Mouse (Mus musculus): ENCODE measurements around the gene Snca. TPM values are rescaled to one million over a fixed set of nuclear protein-coding genes. Genes with fewer than 3 reads are reported as not detected.
"Not testable (repeated sequence)": the region's sequence is repeated elsewhere in the genome, so short reads cannot be mapped to it uniquely, and the experiment has no call there.

The Snca gene
- polyA plus RNA-seq, 1 experiment from 2014 or later, result 24.2 TPM

GRCm38 (mm10) chr6:60765696-60766095 lies 64.0 kb downstream of the Snca start:
- no peaks in the 10 kb centered on the region for H3K4me1 ChIP-seq
- no peak for DNase-seq (ENCODE audit: low spot score)

GRCm38 (mm10) chr6:60762864-60763263 lies 66.8 kb downstream of the Snca start:
- Histone ChIP-seq H3K4me1 (no peaks in the 10 kb centered on the region), H3K9me3 (no peaks in the 10 kb centered on the region), H3K27me3 (ENCODE audit: insufficient read depth, poor library complexity, severe bottlenecking) (no peaks in the 10 kb centered on the region), H3K27ac (no peak overlapping the region), H3K4me3 (no peak overlapping the region), H3K36me3 (no peaks in the 10 kb centered on the region)
- no peak for DNase-seq (ENCODE audit: low spot score)
- WGBS, result 92% methylated on average over 4 of the region's 4 CpGs

More at GRCm38 (mm10) chr6:60765696-60766095, 64.0 kb downstream of the Snca start:
- no peaks in the 10 kb centered on the region for H3K27me3 ChIP-seq (ENCODE audit: insufficient read depth, poor library complexity, severe bottlenecking)
- H3K27ac ChIP-seq, result no peak overlapping the region
- H3K36me3 ChIP-seq, result no peaks in the 10 kb centered on the region
- no peak overlapping the region for H3K4me3 ChIP-seq
- WGBS, result 73% methylated on average over 3 of the region's 3 CpGs
- no peaks in the 10 kb centered on the region for H3K9me3 ChIP-seq

- H3K27ac ChIP-seq, result no peak overlapping the region
- H3K4me1 ChIP-seq, result no peaks in the 10 kb centered on the region
- no peaks in the 10 kb centered on the region for H3K9me3 ChIP-seq
- no peak for DNase-seq (ENCODE audit: low spot score)
- WGBS, result 66% methylated on average over 2 of the region's 2 CpGs
- H3K36me3 ChIP-seq, result no peaks in the 10 kb centered on the region
- no peak overlapping the region for H3K4me3 ChIP-seq
- no peaks in the 10 kb centered on the region for H3K27me3 ChIP-seq (ENCODE audit: insufficient read depth, poor library complexity, severe bottlenecking)
These were observed 67.9 kb downstream of the Snca start for GRCm38 (mm10) chr6:60761710-60762109.

GRCm38 (mm10) chr6:60754975-60755374 lies 74.7 kb downstream of the Snca start:
- Histone ChIP-seq H3K27ac (no peak overlapping the region), H3K27me3 (ENCODE audit: insufficient read depth, poor library complexity, severe bottlenecking) (no peaks in the 10 kb centered on the region), H3K36me3 (no peaks in the 10 kb centered on the region), H3K4me3 (no peak overlapping the region), H3K4me1 (no peaks in the 10 kb centered on the region), H3K9me3 (no peaks in the 10 kb centered on the region)
- DNase-seq (ENCODE audit: low spot score), result no peak
- 94% methylated on average over 1 of the region's 1 CpGs for WGBS

GRCm38 (mm10) chr6:60745965-60746364 lies 83.7 kb downstream of the Snca start:
- H3K27ac ChIP-seq, result no peak overlapping the region
- H3K36me3 ChIP-seq, result no peaks in the 10 kb centered on the region
- no peaks in the 10 kb centered on the region for H3K4me1 ChIP-seq
- no peaks in the 10 kb centered on the region for H3K27me3 ChIP-seq (ENCODE audit: insufficient read depth, poor library complexity, severe bottlenecking)
- no peak overlapping the region for H3K4me3 ChIP-seq
- no peak for DNase-seq (ENCODE audit: low spot score)
- H3K9me3 ChIP-seq, result no peaks in the 10 kb centered on the region

GRCm38 (mm10) chr6:60741427-60742071 lies 88.1 kb downstream of the Snca start:
- H3K4me1 ChIP-seq, result no peaks in the 10 kb centered on the region
- H3K36me3 ChIP-seq, result no peaks in the 10 kb centered on the region
- no peak overlapping the region for H3K27ac ChIP-seq
- 90% methylated on average over 2 of the region's 2 CpGs for WGBS
- no peaks in the 10 kb centered on the region for H3K9me3 ChIP-seq
- H3K4me3 ChIP-seq, result no peak overlapping the region
- H3K27me3 ChIP-seq (ENCODE audit: insufficient read depth, poor library complexity, severe bottlenecking), result no peaks in the 10 kb centered on the region
- no peak for DNase-seq (ENCODE audit: low spot score)

GRCm38 (mm10) chr6:60739776-60740175 lies 89.9 kb downstream of the Snca start:
- DNase-seq (ENCODE audit: low spot score), result no peak
- H3K4me3 ChIP-seq, result no peak overlapping the region
- 66% methylated on average over 1 of the region's 1 CpGs for WGBS
- H3K4me1 ChIP-seq, result no peaks in the 10 kb centered on the region
- H3K27me3 ChIP-seq (ENCODE audit: insufficient read depth, poor library complexity, severe bottlenecking), result no peaks in the 10 kb centered on the region
- H3K9me3 ChIP-seq, result no peaks in the 10 kb centered on the region
- no peaks in the 10 kb centered on the region for H3K36me3 ChIP-seq
- H3K27ac ChIP-seq, result no peak overlapping the region

- Histone ChIP-seq H3K4me1 (no peaks in the 10 kb centered on the region), H3K27ac (no peak overlapping the region), H3K36me3 (no peaks in the 10 kb centered on the region), H3K9me3 (no peaks in the 10 kb centered on the region), H3K27me3 (ENCODE audit: insufficient read depth, poor library complexity, severe bottlenecking) (0 out of 2 replicates have a peak, but pooled peaks cover 4% of the 10 kb centered on the region), H3K4me3 (no peak overlapping the region)
- DNase-seq (ENCODE audit: low spot score), result no peak
- WGBS, result 52% methylated on average over 2 of the region's 2 CpGs
These were observed 98.5 kb downstream of the Snca start for GRCm38 (mm10) chr6:60731164-60731563.

- no peaks in the 10 kb centered on the region for H3K36me3 ChIP-seq
- no peak for DNase-seq (ENCODE audit: low spot score)
- H3K27me3 ChIP-seq (ENCODE audit: insufficient read depth, poor library complexity, severe bottlenecking), result 0 out of 2 replicates have a peak, but pooled peaks cover 4% of the 10 kb centered on the region
- H3K4me3 ChIP-seq, result no peak overlapping the region
- WGBS, result 75% methylated on average over 2 of the region's 2 CpGs
- H3K4me1 ChIP-seq, result no peaks in the 10 kb centered on the region
- H3K27ac ChIP-seq, result no peak overlapping the region
- no peaks in the 10 kb centered on the region for H3K9me3 ChIP-seq
These were observed 105.4 kb downstream of the Snca start for GRCm38 (mm10) chr6:60724110-60724829.

GRCm38 (mm10) chr6:60717566-60717965 lies 112.1 kb downstream of the Snca start:
- 85% methylated on average over 3 of the region's 3 CpGs for WGBS
- no peaks in the 10 kb centered on the region for H3K9me3 ChIP-seq

GRCm38 (mm10) chr6:60709997-60710471 lies 119.6 kb downstream of the Snca start:
- WGBS, result 13% methylated on average over 2 of the region's 2 CpGs
- H3K4me3 ChIP-seq, result no peak overlapping the region
- no peak overlapping the region for H3K27ac ChIP-seq
- 0 out of 2 replicates have a peak, but pooled peaks cover 6% of the 10 kb centered on the region for H3K4me1 ChIP-seq
- no peak for DNase-seq (ENCODE audit: low spot score)
- no peaks in the 10 kb centered on the region for H3K9me3 ChIP-seq
- H3K36me3 ChIP-seq, result no peaks in the 10 kb centered on the region
- no peaks in the 10 kb centered on the region for H3K27me3 ChIP-seq (ENCODE audit: insufficient read depth, poor library complexity, severe bottlenecking)

More at GRCm38 (mm10) chr6:60717566-60717965, 112.1 kb downstream of the Snca start:
- no peak overlapping the region for H3K4me3 ChIP-seq
- no peaks in the 10 kb centered on the region for H3K4me1 ChIP-seq
- DNase-seq (ENCODE audit: low spot score), result no peak
- no peak overlapping the region for H3K27ac ChIP-seq
- H3K36me3 ChIP-seq, result no peaks in the 10 kb centered on the region
- no peaks in the 10 kb centered on the region for H3K27me3 ChIP-seq (ENCODE audit: insufficient read depth, poor library complexity, severe bottlenecking)

GRCm38 (mm10) chr6:60698072-60698471 lies 131.6 kb downstream of the Snca start:
- Histone ChIP-seq H3K36me3 (no peaks in the 10 kb centered on the region), H3K27ac (no peak overlapping the region), H3K9me3 (no peaks in the 10 kb centered on the region), H3K27me3 (ENCODE audit: insufficient read depth, poor library complexity, severe bottlenecking) (no peaks in the 10 kb centered on the region), H3K4me1 (no peaks in the 10 kb centered on the region), H3K4me3 (no peak overlapping the region)
- DNase-seq (ENCODE audit: low spot score), result no peak
- 62% methylated on average over 2 of the region's 2 CpGs for WGBS

- H3K9me3 ChIP-seq; H3K27me3 ChIP-seq (ENCODE audit: insufficient read depth, poor library complexity, severe bottlenecking); H3K4me1 ChIP-seq; H3K36me3 ChIP-seq; H3K4me3 ChIP-seq; DNase-seq (ENCODE audit: low spot score); H3K27ac ChIP-seq: not testable (repeated sequence)
- WGBS, result 78% methylated on average over 4 of the region's 4 CpGs
These were observed 142.6 kb downstream of the Snca start for GRCm38 (mm10) chr6:60687048-60687447.
